Mouse (Mus musculus) mesoderm, embryonic 11.5 days (tissue): ENCODE data around the gene Defa32.
"Not testable (repeated sequence)": the region's sequence is repeated elsewhere in the genome, so short reads cannot be mapped to it uniquely, and the experiment has no call there.

Experiments
- DNase-seq: peaks from one replicate; pipeline ENCODE4 v3.0.0-alpha.2; 2012; ENCODE audit warnings: low read depth, low spot score

Gene Defa32

GRCm38 (mm10) chr8:21528732-21529131 lies at the start of gene Defa32:
Gene Defa32 (plus strand): TSS chr8:21529032.
- not testable (repeated sequence) for DNase-seq

GRCm38 (mm10) chr8:21508958-21509357 lies 19.9 kb upstream of the Defa32 start, which contains the start of gene Defa20:
Gene Defa20 (plus strand): TSS chr8:21509258.
- not testable (repeated sequence) for DNase-seq

GRCm38 (mm10) chr8:21565086-21565485 lies 36.3 kb downstream of the Defa32 start, which contains the start of gene Defa37:
Gene Defa37 (plus strand): TSS chr8:21565386.
- DNase-seq = not testable (repeated sequence)
